Mouse (Mus musculus) embryonic facial prominence, embryonic 14.5 days (tissue): ENCODE measurements around the gene Smim26. TPM values are rescaled to one million over a fixed set of nuclear protein-coding genes. Genes with fewer than 3 reads are reported as not detected.

Source experiments
- ATAC-seq: fragments of 200-750 bp; cut with Nextera tagmentation; 2 replicates; pipeline ENCODE4 v1.8.0; 2017; ENCODE audit warnings: low read depth, moderate number of reproducible peaks, moderate TSS enrichment
- DNase-seq: peaks from one replicate; pipeline ENCODE4 v3.0.0-alpha.2; 2015; ENCODE audit warnings: low spot score
- H3K27ac ChIP-seq: fragments of 300-500 bp; sonication (generic); replicated peaks from 2 replicates; pipeline ENCODE4 v1.5.1; 2014; ENCODE audit warnings: low read depth, mild to moderate bottlenecking, low read length, moderate library complexity
- H3K27me3 ChIP-seq: fragments of 300-500 bp; sonication (generic); replicated peaks from 2 replicates; pipeline ENCODE4 v1.6.1; 2014; ENCODE audit warnings: low read length; ENCODE audit not compliant: control insufficient read depth, insufficient read depth
- H3K36me3 ChIP-seq: fragments of 300-500 bp; sonication (generic); 2 replicates; pipeline ENCODE4 v1.6.1; 2014; ENCODE audit warnings: low read length, mixed read lengths; ENCODE audit not compliant: control insufficient read depth, insufficient read depth
- H3K4me1 ChIP-seq: fragments of 300-500 bp; sonication (generic); 2 replicates; pipeline ENCODE4 v1.6.1; 2014; ENCODE audit warnings: antibody characterized with exemption, low read length; ENCODE audit not compliant: control insufficient read depth, insufficient read depth
- H3K4me2 ChIP-seq: fragments of 300-500 bp; sonication (generic); 2 replicates; pipeline ENCODE4 v1.6.1; 2014; ENCODE audit warnings: low read depth, mild to moderate bottlenecking, low read length, moderate library complexity, mixed read lengths
- H3K4me3 ChIP-seq: fragments of 300-500 bp; sonication (generic); 2 replicates; pipeline ENCODE4 v1.5.1; 2014; ENCODE audit warnings: low read depth, mild to moderate bottlenecking, low read length
- H3K9ac ChIP-seq: fragments of 300-500 bp; sonication (generic); 2 replicates; pipeline ENCODE4 v1.6.1; 2014; ENCODE audit warnings: low read depth, mild to moderate bottlenecking, low read length, moderate library complexity, mixed read lengths
- H3K9me3 ChIP-seq: fragments of 300-500 bp; sonication (generic); 2 replicates; pipeline ENCODE4 v1.6.1; 2016; ENCODE audit warnings: low read length; ENCODE audit not compliant: control insufficient read depth
- WGBS: fragments of 180-500 bp; shearing (Covaris S2); extraction: QIAGEN DNeasy Blood & Tissue Kit; methylation state at CpG from one replicate; pipeline ENCODE4 v1.1.7; 2014; 5-methylcytosine and 5-hydroxymethylcytosine counted together
- polyA plus RNA-seq: library from polyadenylated mRNA; unstranded; fragments of >200 nt; fragmentation: Nextera tagmentation; extraction: Ambion mirVana; gene quantifications from 2 replicates; pipeline ENCODE4 v1.2.1, GENCODE M21; 2014

The Smim26 gene
- polyA plus RNA-seq, result 33.0 and 44.4 TPM in 2 replicates

- Histone ChIP-seq H3K4me3 (peak within 1 kb of the TSS; percentile 71), H3K27me3 (no peaks in the 10 kb centered on the region), H3K36me3 (peaks cover 11% of the 10 kb centered on the region), H3K9ac (peak within 1 kb of the TSS; percentile 79), H3K27ac (no peak within 1 kb of the TSS), H3K9me3 (no peaks in the 10 kb centered on the region), H3K4me2 (peak within 1 kb of the TSS; percentile 82), H3K4me1 (peaks cover 6% of the 10 kb centered on the region)
- ATAC-seq (peak; percentile 97), DNase-seq (peak; percentile 95)
- 2% methylated on average over 31 of the region's 31 CpGs for WGBS
These were observed at the start of gene Smim26 for GRCm38 (mm10) chr2:144593951-144594651. Gene Smim26 (plus strand): TSS chr2:144594054.

DNA sequence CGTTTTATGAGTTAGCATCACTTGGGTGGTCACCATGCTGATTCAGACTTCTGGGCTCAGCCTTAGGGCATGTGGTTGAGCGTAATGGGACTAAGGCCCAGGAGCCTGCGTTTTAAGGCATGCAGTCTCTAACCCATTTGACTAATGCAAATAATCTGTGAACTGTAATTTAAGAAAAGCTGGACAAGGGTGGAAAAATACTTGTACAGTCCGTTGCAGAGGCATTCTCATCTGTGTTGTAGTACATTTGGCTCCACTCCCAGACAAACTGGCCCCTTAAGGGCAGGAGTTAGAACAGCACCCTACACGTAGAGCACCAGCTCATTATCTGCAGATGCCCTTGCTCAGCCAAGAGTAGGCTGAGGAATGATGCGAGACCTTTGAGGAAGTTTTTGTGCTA is 49.2 kb upstream of the Smim26 start:
- DNase-seq, result peak; percentile 34

GRCm38 (mm10) chr2:144545061-144545460 is 48.8 kb upstream of the Smim26 start:
- peaks cover 63% of the 10 kb centered on the region for H3K36me3 ChIP-seq
- no peak overlapping the region for H3K27ac ChIP-seq
- ATAC-seq (no peak), DNase-seq (no peak)
- no peaks in the 10 kb centered on the region for H3K27me3 ChIP-seq
- H3K4me1 ChIP-seq, result 0 out of 2 replicates have a peak, but pooled peaks cover 3% of the 10 kb centered on the region
- H3K4me2 ChIP-seq, result no peak overlapping the region
- WGBS, result 93% methylated on average over 2 of the region's 2 CpGs
- H3K9ac ChIP-seq, result no peak overlapping the region
- H3K9me3 ChIP-seq, result no peaks in the 10 kb centered on the region
- H3K4me3 ChIP-seq, result no peak overlapping the region

More for the DNA sequence above, 49.2 kb upstream of the Smim26 start:
- Histone ChIP-seq H3K36me3 (peaks cover 67% of the 10 kb centered on the region), H3K4me1 (0 out of 2 replicates have a peak, but pooled peaks cover 3% of the 10 kb centered on the region), H3K9me3 (no peaks in the 10 kb centered on the region), H3K27me3 (no peaks in the 10 kb centered on the region), H3K27ac (no peak overlapping the region), H3K4me2 (no peak overlapping the region), H3K4me3 (no peak overlapping the region), H3K9ac (no peak overlapping the region)
- no peak for ATAC-seq
- WGBS, result 77% methylated on average over 6 of the region's 6 CpGs

DNA sequence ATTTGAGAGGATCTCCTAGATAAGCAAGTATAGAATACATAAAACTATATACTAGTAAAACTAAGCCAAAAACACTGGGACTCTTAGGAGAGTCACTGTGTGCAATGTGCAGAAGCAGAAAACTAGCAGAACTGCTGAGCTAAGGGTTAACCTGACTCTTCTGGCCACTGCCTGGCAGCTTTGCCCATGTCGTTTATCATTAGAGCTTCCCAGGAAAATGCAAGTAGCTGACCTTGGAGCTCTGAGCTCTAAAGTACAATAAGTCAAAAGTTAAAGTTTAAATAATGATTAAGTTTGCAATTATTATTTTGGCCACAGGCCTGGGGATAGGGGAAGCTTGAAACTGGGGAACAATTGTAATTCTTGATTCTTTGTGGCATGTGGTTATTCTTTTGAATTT is 48.4 kb upstream of the Smim26 start:
- ATAC-seq, result no peak
- H3K4me1 ChIP-seq, result 0 out of 2 replicates have a peak, but pooled peaks cover 3% of the 10 kb centered on the region

DNA sequence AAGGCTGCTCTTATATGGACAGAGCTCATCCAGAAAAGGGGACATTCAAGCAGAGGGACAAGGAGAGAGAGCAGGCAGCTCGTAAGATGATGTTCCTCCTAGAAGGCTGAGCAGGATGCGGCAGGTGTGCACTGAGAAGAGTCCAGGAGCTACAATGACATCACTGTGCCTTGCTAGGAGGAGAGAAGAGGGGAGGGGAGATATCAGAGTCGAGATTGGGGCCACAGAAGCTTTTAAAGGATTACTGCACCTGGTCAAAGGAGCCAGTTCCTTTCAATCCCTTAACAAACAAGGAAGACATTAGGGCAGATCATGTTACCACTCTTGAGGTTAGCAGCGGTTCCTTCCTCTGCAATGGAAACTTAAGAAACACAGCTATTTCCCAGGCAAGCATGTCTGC is 46.3 kb upstream of the Smim26 start:
- 57% methylated on average over 4 of the region's 4 CpGs for WGBS
- peak; percentile 62 for DNase-seq

More for the DNA sequence above, 48.4 kb upstream of the Smim26 start:
- peaks cover 59% of the 10 kb centered on the region for H3K36me3 ChIP-seq
- H3K27me3 ChIP-seq, result no peaks in the 10 kb centered on the region
- no peak overlapping the region for H3K27ac ChIP-seq
- H3K4me3 ChIP-seq, result no peak overlapping the region
- WGBS, result 58% methylated on average over 1 of the region's 1 CpGs
- no peaks in the 10 kb centered on the region for H3K9me3 ChIP-seq
- DNase-seq, result no peak
- H3K4me2 ChIP-seq, result no peak overlapping the region
- no peak overlapping the region for H3K9ac ChIP-seq

DNA sequence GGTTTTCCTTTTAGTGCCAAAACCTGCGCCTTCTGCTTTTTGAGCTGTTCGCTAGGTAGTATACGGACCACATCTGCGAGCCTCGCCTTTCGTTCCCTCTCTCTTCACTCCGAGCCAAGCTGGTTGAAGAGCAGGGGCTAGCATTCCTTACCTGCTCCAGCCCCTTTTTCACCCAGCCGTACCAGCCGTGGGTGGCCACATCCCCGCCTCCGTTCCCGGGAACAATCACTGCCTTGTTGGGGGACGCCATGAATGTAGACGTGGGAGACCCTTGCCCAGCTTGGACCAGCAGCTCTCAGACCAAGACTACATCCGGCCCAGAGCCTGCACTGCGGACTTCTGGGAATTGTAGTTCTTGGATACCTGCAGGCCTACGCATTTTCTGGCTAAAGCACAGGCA is 43.3 kb upstream of the Smim26 start, which contains the start of gene Rbbp9:
TSS of gene Rbbp9 (minus strand) at position 341 of the 400 bp plus-strand sequence.
- Histone ChIP-seq H3K27me3 (no peaks in the 10 kb centered on the region), H3K9me3 (no peaks in the 10 kb centered on the region), H3K4me1 (peaks cover 3% of the 10 kb centered on the region; the same call in 1 of the 2 replicates), H3K27ac (peak within 1 kb of the TSS; percentile 86), H3K9ac (peak within 1 kb of the TSS; percentile 76), H3K4me3 (peak within 1 kb of the TSS; percentile 63), H3K36me3 (peaks cover 22% of the 10 kb centered on the region), H3K4me2 (peak within 1 kb of the TSS; percentile 71)
- WGBS, result under 1% methylated on average over 17 of the region's 17 CpGs
- DNase-seq (peak; percentile 94), ATAC-seq (peak; percentile 92)

More for the DNA sequence above, 46.3 kb upstream of the Smim26 start:
- no peak overlapping the region for H3K4me3 ChIP-seq
- no peak overlapping the region for H3K4me2 ChIP-seq
- H3K27me3 ChIP-seq, result no peaks in the 10 kb centered on the region
- H3K4me1 ChIP-seq, result 0 out of 2 replicates have a peak, but pooled peaks cover 3% of the 10 kb centered on the region
- H3K9me3 ChIP-seq, result no peaks in the 10 kb centered on the region
- H3K9ac ChIP-seq, result no peak overlapping the region
- peaks cover 42% of the 10 kb centered on the region for H3K36me3 ChIP-seq
- no peak overlapping the region for H3K27ac ChIP-seq
- ATAC-seq, result peak; percentile 67

- H3K4me1 ChIP-seq, result peaks cover 8% of the 10 kb centered on the region
- ATAC-seq (no peak), DNase-seq (no peak)
- no peaks in the 10 kb centered on the region for H3K27me3 ChIP-seq
- 93% methylated on average over 3 of the region's 3 CpGs for WGBS
- H3K27ac ChIP-seq, result no peak overlapping the region
- H3K9me3 ChIP-seq, result no peaks in the 10 kb centered on the region
- H3K36me3 ChIP-seq, result no peaks in the 10 kb centered on the region
- H3K4me3 ChIP-seq, result no peak overlapping the region
- no peak overlapping the region for H3K9ac ChIP-seq
- H3K4me2 ChIP-seq, result no peak overlapping the region
These were observed 39.9 kb upstream of the Smim26 start for GRCm38 (mm10) chr2:144553905-144554304.

DNA sequence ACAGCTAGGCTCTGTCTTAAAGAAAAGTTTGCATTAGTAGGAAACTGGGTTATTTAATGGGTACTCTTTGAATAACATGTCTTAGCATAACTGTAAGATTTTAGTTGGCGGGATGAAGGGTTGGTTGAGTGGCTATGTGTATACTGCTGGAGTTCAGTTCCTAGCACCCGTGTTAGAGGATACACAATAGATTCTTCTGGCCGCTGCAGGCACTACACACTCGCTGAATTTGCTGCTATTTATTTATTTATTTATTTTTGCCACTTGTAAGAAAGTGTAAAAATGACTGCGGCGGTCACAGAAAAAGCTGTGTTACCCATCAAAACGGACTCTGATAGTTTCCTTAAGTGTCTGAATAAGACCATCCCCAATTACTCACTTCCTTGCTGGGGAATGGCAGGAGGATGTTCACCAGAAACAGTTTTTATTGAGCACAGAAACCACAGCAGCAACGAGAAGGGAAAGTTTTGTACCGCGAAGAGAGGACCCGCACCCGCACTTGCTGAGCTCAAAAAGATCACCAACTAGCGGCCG is 38.5 kb upstream of the Smim26 start:
- H3K27ac ChIP-seq, result peak overlapping the region; percentile 95
- WGBS, result 2% methylated on average over 14 of the region's 14 CpGs
- H3K4me3 ChIP-seq, result peak overlapping the region; percentile 67
- ATAC-seq (no peak; the same call in 1 of the 2 replicates), DNase-seq (peak; percentile 50)
- H3K4me1 ChIP-seq, result peaks cover 8% of the 10 kb centered on the region
- H3K9me3 ChIP-seq, result no peaks in the 10 kb centered on the region
- no peaks in the 10 kb centered on the region for H3K27me3 ChIP-seq
- peak overlapping the region; percentile 79 for H3K9ac ChIP-seq
- peaks cover 13% of the 10 kb centered on the region; the same call in 1 of the 2 replicates for H3K36me3 ChIP-seq
- peak overlapping the region; percentile 68 for H3K4me2 ChIP-seq
